Mouse (Mus musculus): ENCODE measurements around the gene Sqstm1. TPM values are rescaled to one million over a fixed set of nuclear protein-coding genes. Genes with fewer than 3 reads are reported as not detected.

The Sqstm1 gene
- polyA plus RNA-seq, 1 experiment from 2014 or later, result 176 TPM

- no peak for ATAC-seq (replicated peaks; ENCODE audit: low FRiP score)
- Histone ChIP-seq H3K4me3 (ENCODE audit: low read depth, low read length) (no peak overlapping the region), H3K27ac (ENCODE audit: low read depth, low read length) (no peak overlapping the region), H3K4me1 (replicated peaks; ENCODE audit: control insufficient read depth, insufficient read depth, low read length) (peaks cover 11% of the 10 kb centered on the region; the same call in 1 of the 2 replicates), H3K36me3 (ENCODE audit: control insufficient read depth, insufficient read depth, low read length) (peaks cover 40% of the 10 kb centered on the region), H3K9me3 (ENCODE audit: control insufficient read depth, low read length) (no peaks in the 10 kb centered on the region), H3K27me3 (replicated peaks; ENCODE audit: control insufficient read depth, insufficient read depth, low read length) (no peaks in the 10 kb centered on the region), H3K4me2 (no peak overlapping the region), H3K9ac (ENCODE audit: low read depth, low read length) (no peak overlapping the region)
- DNase-seq (ENCODE audit: low spot score), result no peak
- WGBS, result 90% methylated on average over 5 of the region's 5 CpGs
Observed at GRCm38 (mm10) chr11:50208039-50208438, 2.6 kb downstream of the Sqstm1 start.

DNA sequence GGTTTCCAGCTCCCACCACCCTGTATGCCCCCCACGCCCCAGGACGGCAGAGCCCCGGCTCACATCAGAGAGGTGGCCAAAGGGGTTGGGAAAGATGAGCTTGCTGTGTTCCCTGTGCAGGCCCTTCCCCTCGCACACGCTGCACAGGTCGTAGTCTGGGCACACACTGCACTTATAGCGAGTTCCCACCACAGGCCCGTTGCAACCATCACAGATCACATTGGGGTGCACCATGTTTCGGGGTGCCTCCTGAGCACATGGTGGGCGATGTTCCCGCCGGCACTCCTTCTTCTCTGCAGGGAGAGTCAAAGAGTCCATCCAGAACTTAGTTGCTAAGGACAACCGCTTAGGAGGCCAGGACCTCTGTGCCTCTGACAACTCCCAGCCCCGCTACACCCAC is 3.3 kb downstream of the Sqstm1 start:
- Histone ChIP-seq H3K9ac (ENCODE audit: low read depth, low read length) (no peak overlapping the region), H3K4me2 (no peak overlapping the region), H3K27ac (ENCODE audit: low read depth, low read length) (no peak overlapping the region), H3K4me1 (replicated peaks; ENCODE audit: control insufficient read depth, insufficient read depth, low read length) (peaks cover 8% of the 10 kb centered on the region; the same call in 1 of the 2 replicates), H3K9me3 (ENCODE audit: control insufficient read depth, low read length) (no peaks in the 10 kb centered on the region), H3K36me3 (ENCODE audit: control insufficient read depth, insufficient read depth, low read length) (peaks cover 47% of the 10 kb centered on the region), H3K4me3 (ENCODE audit: low read depth, low read length) (no peak overlapping the region), H3K27me3 (replicated peaks; ENCODE audit: control insufficient read depth, insufficient read depth, low read length) (no peaks in the 10 kb centered on the region)
- WGBS, result 94% methylated on average over 14 of the region's 14 CpGs
- ATAC-seq (replicated peaks; ENCODE audit: low FRiP score), result no peak
- no peak for DNase-seq (ENCODE audit: low spot score)

GRCm38 (mm10) chr11:50206037-50206436 is 4.6 kb downstream of the Sqstm1 start:
- peaks cover 60% of the 10 kb centered on the region for H3K36me3 ChIP-seq (ENCODE audit: control insufficient read depth, insufficient read depth, low read length)
- peaks cover 5% of the 10 kb centered on the region; the same call in 1 of the 2 replicates for H3K4me1 ChIP-seq (replicated peaks; ENCODE audit: control insufficient read depth, insufficient read depth, low read length)
- H3K4me2 ChIP-seq, result no peak overlapping the region
- no peak overlapping the region for H3K9ac ChIP-seq (ENCODE audit: low read depth, low read length)
- ATAC-seq (replicated peaks; ENCODE audit: low FRiP score) (no peak), DNase-seq (ENCODE audit: low spot score) (no peak)
- H3K4me3 ChIP-seq (ENCODE audit: low read depth, low read length), result no peak overlapping the region
- WGBS, result 83% methylated on average over 2 of the region's 2 CpGs
- H3K9me3 ChIP-seq (ENCODE audit: control insufficient read depth, low read length), result no peaks in the 10 kb centered on the region
- no peak overlapping the region for H3K27ac ChIP-seq (ENCODE audit: low read depth, low read length)
- no peaks in the 10 kb centered on the region for H3K27me3 ChIP-seq (replicated peaks; ENCODE audit: control insufficient read depth, insufficient read depth, low read length)

DNA sequence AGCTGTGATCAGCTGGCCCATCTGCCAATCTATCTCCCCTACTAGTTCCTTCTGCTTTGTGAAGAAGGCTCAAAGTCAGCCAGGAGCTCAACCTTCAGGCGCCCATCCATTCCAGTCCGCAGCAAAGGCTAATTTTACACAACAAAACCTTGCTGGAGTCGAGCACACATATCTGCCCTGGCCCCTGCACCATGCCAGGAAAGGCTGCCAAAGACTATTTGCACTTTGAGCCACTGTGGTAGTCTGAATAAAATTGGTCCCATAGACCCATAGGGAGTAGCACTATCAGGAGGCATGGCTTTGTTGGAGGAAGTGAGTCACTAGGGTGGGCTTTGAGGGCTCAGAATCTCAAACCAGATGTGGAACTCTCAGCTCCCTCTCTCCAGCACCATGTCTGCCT is 5.2 kb downstream of the Sqstm1 start:
- H3K27ac ChIP-seq (ENCODE audit: low read depth, low read length), result no peak overlapping the region
- WGBS, result 83% methylated on average over 3 of the region's 3 CpGs
- no peaks in the 10 kb centered on the region for H3K27me3 ChIP-seq (replicated peaks; ENCODE audit: control insufficient read depth, insufficient read depth, low read length)
- no peak for ATAC-seq (replicated peaks; ENCODE audit: low FRiP score)
- no peak overlapping the region for H3K9ac ChIP-seq (ENCODE audit: low read depth, low read length)
- H3K9me3 ChIP-seq (ENCODE audit: control insufficient read depth, low read length), result no peaks in the 10 kb centered on the region
- DNase-seq (ENCODE audit: low spot score), result no peak
- H3K4me2 ChIP-seq, result no peak overlapping the region
- no peak overlapping the region for H3K4me3 ChIP-seq (ENCODE audit: low read depth, low read length)
- peaks cover 66% of the 10 kb centered on the region for H3K36me3 ChIP-seq (ENCODE audit: control insufficient read depth, insufficient read depth, low read length)
- 0 out of 2 replicates have a peak, but pooled peaks cover 3% of the 10 kb centered on the region for H3K4me1 ChIP-seq (replicated peaks; ENCODE audit: control insufficient read depth, insufficient read depth, low read length)

DNA sequence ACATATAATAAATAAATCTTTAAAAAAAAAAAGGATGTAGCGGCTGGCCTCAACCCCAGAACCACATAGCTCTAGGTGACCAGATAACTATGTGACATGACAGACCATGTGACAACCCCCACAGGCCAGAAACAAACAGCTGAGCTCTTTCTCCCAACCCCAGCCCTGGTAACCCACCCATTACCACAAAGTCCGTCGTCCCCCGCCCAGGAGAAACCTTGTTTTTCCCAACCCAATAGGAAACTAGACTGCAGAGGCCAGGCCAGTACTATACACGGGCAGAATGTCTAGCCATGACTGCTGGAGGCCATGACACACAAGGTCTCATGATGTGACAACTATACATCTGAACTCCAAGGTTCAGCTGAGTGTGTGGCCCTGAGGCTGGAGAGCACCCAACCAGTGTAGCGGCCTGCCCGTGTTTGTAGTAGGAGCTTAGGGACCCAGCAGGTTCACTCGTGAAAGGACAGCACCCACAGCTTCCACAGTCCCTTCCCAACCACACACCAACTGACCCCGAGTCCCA is 7.3 kb downstream of the Sqstm1 start:
- Histone ChIP-seq H3K4me1 (replicated peaks; ENCODE audit: control insufficient read depth, insufficient read depth, low read length) (0 out of 2 replicates have a peak, but pooled peaks cover 3% of the 10 kb centered on the region), H3K4me2 (no peak overlapping the region), H3K4me3 (ENCODE audit: low read depth, low read length) (no peak overlapping the region), H3K36me3 (ENCODE audit: control insufficient read depth, insufficient read depth, low read length) (peaks cover 81% of the 10 kb centered on the region), H3K9me3 (ENCODE audit: control insufficient read depth, low read length) (no peaks in the 10 kb centered on the region), H3K27ac (ENCODE audit: low read depth, low read length) (no peak overlapping the region), H3K27me3 (replicated peaks; ENCODE audit: control insufficient read depth, insufficient read depth, low read length) (no peaks in the 10 kb centered on the region), H3K9ac (ENCODE audit: low read depth, low read length) (no peak overlapping the region)
- 82% methylated on average over 9 of the region's 9 CpGs for WGBS
- no peak for ATAC-seq (replicated peaks; ENCODE audit: low FRiP score)
- DNase-seq (ENCODE audit: low spot score), result no peak

DNA sequence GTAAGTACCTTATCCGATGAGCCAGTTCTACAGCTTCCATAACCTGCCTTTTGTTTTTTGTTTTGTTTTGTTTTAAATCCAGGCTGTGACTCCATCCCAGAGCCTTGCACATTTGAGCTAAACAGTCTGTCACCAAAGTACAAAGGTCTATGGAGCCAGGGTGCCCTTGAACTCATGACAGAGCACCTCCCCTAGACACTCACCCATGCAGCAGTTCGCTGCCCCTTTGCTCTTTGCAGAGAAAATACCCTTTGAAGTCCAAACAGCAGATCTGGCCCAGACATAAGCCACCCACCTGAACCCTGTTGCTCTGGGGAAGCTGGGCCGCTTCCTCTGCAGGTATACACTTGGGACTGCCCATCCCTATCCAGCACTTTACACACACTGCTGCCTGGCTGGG is 9.0 kb downstream of the Sqstm1 start:
- Histone ChIP-seq H3K27me3 (replicated peaks; ENCODE audit: control insufficient read depth, insufficient read depth, low read length) (no peaks in the 10 kb centered on the region), H3K9ac (ENCODE audit: low read depth, low read length) (no peak overlapping the region), H3K9me3 (ENCODE audit: control insufficient read depth, low read length) (no peaks in the 10 kb centered on the region), H3K4me1 (replicated peaks; ENCODE audit: control insufficient read depth, insufficient read depth, low read length) (0 out of 2 replicates have a peak, but pooled peaks cover 3% of the 10 kb centered on the region), H3K4me3 (ENCODE audit: low read depth, low read length) (no peak overlapping the region), H3K27ac (ENCODE audit: low read depth, low read length) (no peak overlapping the region), H3K4me2 (no peak overlapping the region), H3K36me3 (ENCODE audit: control insufficient read depth, insufficient read depth, low read length) (peaks cover 70% of the 10 kb centered on the region)
- 85% methylated on average over 3 of the region's 3 CpGs for WGBS
- DNase-seq (ENCODE audit: low spot score) (no peak), ATAC-seq (replicated peaks; ENCODE audit: low FRiP score) (0 out of 2 replicates have a peak, but pooled peaks have one; percentile 19)

DNA sequence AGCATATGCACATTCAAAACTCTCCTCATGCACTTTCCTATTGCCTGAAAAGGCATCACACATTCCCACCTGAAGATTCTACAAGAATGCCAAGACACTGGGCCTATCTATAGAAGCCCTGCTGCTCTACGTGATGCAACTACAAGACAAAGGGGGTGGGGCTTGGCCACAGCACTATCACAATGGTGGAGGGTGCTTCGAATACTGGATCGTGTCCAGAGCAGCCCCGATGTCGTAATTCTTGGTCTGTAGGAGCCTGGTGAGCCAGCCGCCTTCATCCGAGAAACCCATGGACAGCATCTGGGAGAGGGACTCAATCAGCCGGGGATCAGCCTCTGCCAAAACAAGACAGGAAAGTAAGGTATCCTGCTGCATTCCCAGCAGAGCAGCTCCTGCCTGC is 10.0 kb downstream of the Sqstm1 start:
- DNase-seq (ENCODE audit: low spot score) (no peak), ATAC-seq (replicated peaks; ENCODE audit: low FRiP score) (no peak)
- Histone ChIP-seq H3K9me3 (ENCODE audit: control insufficient read depth, low read length) (no peaks in the 10 kb centered on the region), H3K4me1 (replicated peaks; ENCODE audit: control insufficient read depth, insufficient read depth, low read length) (0 out of 2 replicates have a peak, but pooled peaks cover 3% of the 10 kb centered on the region), H3K4me3 (ENCODE audit: low read depth, low read length) (no peak overlapping the region), H3K9ac (ENCODE audit: low read depth, low read length) (no peak overlapping the region), H3K27me3 (replicated peaks; ENCODE audit: control insufficient read depth, insufficient read depth, low read length) (no peaks in the 10 kb centered on the region), H3K4me2 (no peak overlapping the region), H3K27ac (ENCODE audit: low read depth, low read length) (no peak overlapping the region), H3K36me3 (ENCODE audit: control insufficient read depth, insufficient read depth, low read length) (peaks cover 61% of the 10 kb centered on the region)
- WGBS, result 84% methylated on average over 8 of the region's 8 CpGs

DNA sequence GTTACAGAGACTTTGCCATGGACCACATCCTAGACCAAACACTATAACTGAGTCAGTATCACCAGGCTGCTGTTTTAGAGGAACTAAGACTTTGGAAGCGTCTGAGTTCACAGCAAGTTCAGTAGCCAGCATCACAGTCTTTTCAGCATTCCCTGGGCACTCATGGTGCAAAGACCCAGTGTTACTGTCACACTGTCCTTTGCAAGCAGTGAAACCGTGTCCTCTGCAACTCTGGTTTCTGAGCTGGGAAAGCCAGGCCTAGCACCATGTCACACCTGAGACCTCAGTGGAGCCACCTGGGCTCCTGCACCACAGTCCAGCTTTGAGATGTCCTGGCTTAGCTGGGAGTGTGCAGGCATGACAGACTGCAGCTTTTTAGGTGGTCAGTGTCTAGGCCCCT is 11.7 kb downstream of the Sqstm1 start:
- DNase-seq (ENCODE audit: low spot score) (no peak), ATAC-seq (replicated peaks; ENCODE audit: low FRiP score) (no peak)
- no peak overlapping the region for H3K4me2 ChIP-seq
- no peaks in the 10 kb centered on the region for H3K9me3 ChIP-seq (ENCODE audit: control insufficient read depth, low read length)
- peaks cover 6% of the 10 kb centered on the region; the same call in 1 of the 2 replicates for H3K4me1 ChIP-seq (replicated peaks; ENCODE audit: control insufficient read depth, insufficient read depth, low read length)
- H3K36me3 ChIP-seq (ENCODE audit: control insufficient read depth, insufficient read depth, low read length), result peaks cover 45% of the 10 kb centered on the region
- no peak overlapping the region for H3K4me3 ChIP-seq (ENCODE audit: low read depth, low read length)
- no peak overlapping the region for H3K9ac ChIP-seq (ENCODE audit: low read depth, low read length)
- no peaks in the 10 kb centered on the region for H3K27me3 ChIP-seq (replicated peaks; ENCODE audit: control insufficient read depth, insufficient read depth, low read length)
- H3K27ac ChIP-seq (ENCODE audit: low read depth, low read length), result no peak overlapping the region
- 87% methylated on average over 2 of the region's 2 CpGs for WGBS

DNA sequence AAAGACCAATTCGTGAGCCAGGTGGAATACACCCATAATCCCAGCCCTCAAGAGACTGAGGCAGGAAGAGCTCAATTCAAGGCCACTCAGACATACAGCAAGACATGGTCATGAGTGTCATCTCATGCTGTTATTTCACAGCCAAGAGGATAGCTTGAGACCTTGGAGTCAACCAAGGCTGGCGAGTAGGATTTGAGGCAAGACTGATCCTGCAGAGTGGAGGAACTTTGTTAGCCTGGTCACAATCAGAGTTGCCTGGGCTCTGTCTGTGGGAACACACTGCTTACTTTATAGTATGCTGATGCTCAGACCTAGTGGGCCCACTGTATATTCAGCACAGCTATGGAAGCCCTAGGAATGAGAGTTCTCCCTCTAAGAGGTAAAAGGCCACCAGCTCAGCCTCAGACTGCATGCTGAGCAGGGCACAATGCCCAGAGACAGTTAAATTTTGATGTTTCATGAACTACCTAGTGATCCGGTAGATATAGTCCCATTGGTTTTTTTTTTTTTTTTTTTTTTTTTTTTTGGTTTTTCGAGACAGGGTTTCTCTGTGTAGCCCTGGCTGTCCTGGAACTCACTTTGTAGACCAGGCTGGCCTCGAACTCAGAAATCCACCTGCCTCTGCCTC is 12.3 kb downstream of the Sqstm1 start:
- no peak overlapping the region for H3K4me2 ChIP-seq
- no peak overlapping the region for H3K9ac ChIP-seq (ENCODE audit: low read depth, low read length)
- WGBS, result 88% methylated on average over 4 of the region's 5 CpGs
- ATAC-seq (replicated peaks; ENCODE audit: low FRiP score) (no peak), DNase-seq (ENCODE audit: low spot score) (no peak)
- no peaks in the 10 kb centered on the region for H3K9me3 ChIP-seq (ENCODE audit: control insufficient read depth, low read length)
- peaks cover 6% of the 10 kb centered on the region; the same call in 1 of the 2 replicates for H3K4me1 ChIP-seq (replicated peaks; ENCODE audit: control insufficient read depth, insufficient read depth, low read length)
- H3K4me3 ChIP-seq (ENCODE audit: low read depth, low read length), result no peak overlapping the region
- H3K27ac ChIP-seq (ENCODE audit: low read depth, low read length), result no peak overlapping the region
- no peaks in the 10 kb centered on the region for H3K27me3 ChIP-seq (replicated peaks; ENCODE audit: control insufficient read depth, insufficient read depth, low read length)
- H3K36me3 ChIP-seq (ENCODE audit: control insufficient read depth, insufficient read depth, low read length), result peaks cover 43% of the 10 kb centered on the region

Data from liver, embryonic 11.5 days (tissue).